29 mouse cellular contexts compared by ENCODE assay signal in the genomic region with DNA sequence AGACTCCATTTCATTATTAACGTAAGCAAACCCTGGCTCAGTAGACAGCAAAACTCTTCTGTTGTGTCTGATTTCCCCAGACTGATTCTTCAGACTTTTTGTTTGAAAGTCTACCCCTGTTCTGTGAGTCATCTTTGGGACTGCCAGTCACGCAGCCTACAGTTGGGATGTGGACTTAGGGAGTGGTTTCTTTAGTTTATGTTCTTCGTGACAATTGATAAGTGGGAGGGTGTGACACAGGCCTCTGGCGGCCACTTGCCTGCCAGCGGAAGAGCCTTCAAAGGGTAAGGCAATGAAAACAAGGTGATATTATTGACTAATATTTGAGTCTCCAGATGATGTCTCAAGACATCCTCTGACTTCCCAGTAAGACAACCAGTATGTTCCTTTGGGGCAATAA. TPM values are rescaled to one million over a fixed set of nuclear protein-coding genes. Genes with fewer than 3 reads are reported as not detected.
DNase-seq lines count a peak whose midpoint lies in the region; ATAC-seq lines count a peak whose summit lies in the region.
"Had no signal": no experiment of that assay in that cellular context is flagged by ENCODE, and none has a peak within 500 bp of the region (broad histone marks: within the 10 kb centered on the region; RNA-seq: fewer than 3 reads in every experiment).

No protein-coding gene starts in this region.

- H3K27me3 ChIP-seq in forebrain, embryonic 12.5 days: no peaks in the 10 kb centered on the region
- H3K27me3 ChIP-seq in forebrain, embryonic 14.5 days (replicated peaks; ENCODE audit: control insufficient read depth, insufficient read depth, low read length): no peaks in the 10 kb centered on the region
- H3K27me3 ChIP-seq in liver, embryonic 13.5 days: no peaks in the 10 kb centered on the region
- H3K27me3 ChIP-seq in liver, embryonic 11.5 days (replicated peaks; ENCODE audit: control insufficient read depth, insufficient read depth, low read length): no peaks in the 10 kb centered on the region
- H3K27me3 ChIP-seq in midbrain, embryonic 14.5 days (ENCODE audit: control insufficient read depth, insufficient read depth, low read length): no peaks in the 10 kb centered on the region
- H3K27me3 ChIP-seq: CH12.LX; embryonic facial prominence, embryonic 13.5 days; heart, embryonic 12.5 days; heart, embryonic 15.5 days had no signal

- peaks cover 6% of the 10 kb centered on the region; the same call in 1 of the 2 replicates for H3K4me1 ChIP-seq in forebrain, embryonic 12.5 days
- H3K4me1 ChIP-seq in forebrain, embryonic 14.5 days (ENCODE audit: control insufficient read depth, insufficient read depth, low read length): peaks cover 5% of the 10 kb centered on the region; the same call in 1 of the 2 replicates
- H3K4me1 ChIP-seq in liver, embryonic 13.5 days (replicated peaks): peaks cover 8% of the 10 kb centered on the region; the same call in 1 of the 2 replicates
- H3K4me1 ChIP-seq in liver, embryonic 11.5 days (replicated peaks; ENCODE audit: control insufficient read depth, insufficient read depth, low read length): no peaks in the 10 kb centered on the region
- H3K4me1 ChIP-seq in midbrain, embryonic 14.5 days (ENCODE audit: control insufficient read depth, insufficient read depth, low read length): no peaks in the 10 kb centered on the region
- H3K4me1 ChIP-seq: embryonic facial prominence, embryonic 10.5 days; embryonic facial prominence, embryonic 13.5 days; heart, embryonic 12.5 days; heart, embryonic 15.5 days had no signal

- H3K36me3 ChIP-seq in forebrain, embryonic 12.5 days (replicated peaks): no peaks in the 10 kb centered on the region
- H3K36me3 ChIP-seq in forebrain, embryonic 14.5 days (ENCODE audit: control insufficient read depth, insufficient read depth, low read length): no peaks in the 10 kb centered on the region
- no peaks in the 10 kb centered on the region for H3K36me3 ChIP-seq in liver, embryonic 13.5 days
- H3K36me3 ChIP-seq in liver, embryonic 11.5 days (ENCODE audit: control insufficient read depth, insufficient read depth, low read length): no peaks in the 10 kb centered on the region
- H3K36me3 ChIP-seq in midbrain, embryonic 14.5 days (ENCODE audit: control insufficient read depth, insufficient read depth, low read length): no peaks in the 10 kb centered on the region
- H3K36me3 ChIP-seq: embryonic facial prominence, embryonic 10.5 days; embryonic facial prominence, embryonic 13.5 days; forebrain, embryonic 10.5 days; G1E; heart, embryonic 12.5 days; heart, embryonic 15.5 days had no signal

- no peak overlapping the region for H3K9ac ChIP-seq in forebrain, embryonic 12.5 days
- H3K9ac ChIP-seq in forebrain, embryonic 14.5 days (ENCODE audit: low read length): no peak overlapping the region
- no peak overlapping the region for H3K9ac ChIP-seq in liver, embryonic 13.5 days
- no peak overlapping the region for H3K9ac ChIP-seq in liver, embryonic 11.5 days (ENCODE audit: low read depth, low read length)
- no peak overlapping the region for H3K9ac ChIP-seq in midbrain, embryonic 14.5 days (replicated peaks; ENCODE audit: low read length)
- H3K9ac ChIP-seq: embryonic facial prominence, embryonic 13.5 days; forebrain, postnatal 0 days; heart, embryonic 12.5 days; heart, embryonic 15.5 days; hindbrain, embryonic 14.5 days had no signal

- no peak overlapping the region for H3K4me3 ChIP-seq in forebrain, embryonic 12.5 days (replicated peaks)
- no peak overlapping the region for H3K4me3 ChIP-seq in forebrain, embryonic 14.5 days (ENCODE audit: low read depth, low read length)
- H3K4me3 ChIP-seq in liver, embryonic 13.5 days (replicated peaks): no peak overlapping the region
- no peak overlapping the region for H3K4me3 ChIP-seq in liver, embryonic 11.5 days (ENCODE audit: low read depth, low read length)
- no peak overlapping the region for H3K4me3 ChIP-seq in midbrain, embryonic 14.5 days (replicated peaks; ENCODE audit: low read depth, low read length)
- H3K4me3 ChIP-seq: embryonic facial prominence, embryonic 10.5 days; embryonic facial prominence, embryonic 13.5 days; erythroblast, embryonic 14.5 days; forebrain, embryonic 10.5 days; gastrocnemius, adult 2 months; heart, embryonic 12.5 days; heart, embryonic 15.5 days had no signal

- WGBS in forebrain, embryonic 12.5 days: 74% methylated on average over 5 of the region's 5 CpGs
- 70% methylated on average over 5 of the region's 5 CpGs for whole genome bisulfite sequencing in forebrain, embryonic 14.5 days
- 35% methylated on average over 5 of the region's 5 CpGs for WGBS in liver, embryonic 13.5 days (ENCODE audit: insufficient replicate concordance)
- 56% methylated on average over 5 of the region's 5 CpGs for WGBS in liver, embryonic 11.5 days
- WGBS in midbrain, embryonic 14.5 days: 84% methylated on average over 5 of the region's 5 CpGs

- H3K9me3 ChIP-seq in forebrain, embryonic 12.5 days: no peaks in the 10 kb centered on the region
- H3K9me3 ChIP-seq in forebrain, embryonic 14.5 days (replicated peaks; ENCODE audit: control insufficient read depth, low read length): no peaks in the 10 kb centered on the region
- no peaks in the 10 kb centered on the region for H3K9me3 ChIP-seq in liver, embryonic 13.5 days (replicated peaks)
- H3K9me3 ChIP-seq in liver, embryonic 11.5 days (ENCODE audit: control insufficient read depth, low read length): no peaks in the 10 kb centered on the region
- H3K9me3 ChIP-seq in midbrain, embryonic 14.5 days (ENCODE audit: control insufficient read depth, low read length): no peaks in the 10 kb centered on the region
- H3K9me3 ChIP-seq: embryonic facial prominence, embryonic 10.5 days; embryonic facial prominence, embryonic 13.5 days; forebrain, embryonic 10.5 days; G1E; heart, embryonic 12.5 days; heart, embryonic 15.5 days had no signal

- no peak overlapping the region for H3K4me2 ChIP-seq in forebrain, embryonic 12.5 days
- no peak overlapping the region for H3K4me2 ChIP-seq in forebrain, embryonic 14.5 days (ENCODE audit: low read length)
- H3K4me2 ChIP-seq in liver, embryonic 13.5 days: no peak overlapping the region
- no peak overlapping the region for H3K4me2 ChIP-seq in liver, embryonic 11.5 days
- H3K4me2 ChIP-seq in midbrain, embryonic 14.5 days (ENCODE audit: low read length): no peak overlapping the region
- H3K4me2 ChIP-seq: embryonic facial prominence, embryonic 13.5 days; heart, embryonic 12.5 days; heart, embryonic 15.5 days; hindbrain, embryonic 14.5 days had no signal

- no peak for ATAC-seq in forebrain, embryonic 12.5 days (ENCODE audit: low FRiP score)
- no peak for ATAC-seq in forebrain, embryonic 14.5 days
- ATAC-seq in liver, embryonic 13.5 days (ENCODE audit: low read depth): 0 out of 2 replicates have a peak, but pooled peaks have one; percentile 54
- no peak; the same call in 1 of the 2 replicates for ATAC-seq in liver, embryonic 11.5 days (replicated peaks; ENCODE audit: low FRiP score)
- ATAC-seq in megakaryocyte progenitor cell, adult 5-6 weeks (replicated peaks; ENCODE audit: poor library complexity): 0 out of 2 replicates have a peak, but pooled peaks have one; percentile 26
- no peak for ATAC-seq in midbrain, embryonic 14.5 days (ENCODE audit: low FRiP score, low TSS enrichment)
- ATAC-seq: forebrain, postnatal 0 days; hindbrain, postnatal 0 days had no signal

- no peak for DNase-seq in forebrain, embryonic 14.5 days (ENCODE audit: low spot score)
- DNase-seq in liver, embryonic 13.5 days: no peak
- DNase-seq in liver, embryonic 11.5 days (ENCODE audit: low spot score): no peak
- peak; percentile 33 for DNase-seq in 416B (ENCODE audit: low read depth)
- no peak for DNase-seq in left cerebral cortex, adult 9 months (ENCODE audit: low spot score in 2 of 2)
- DNase-seq in midbrain, embryonic 14.5 days: no peak
- DNase-seq: adrenal gland, adult 8-10 months; adrenal gland, postnatal 25 days; B cell, adult 2 months; cerebellum, adult 11-12 months; cerebellum, adult 8-10 months; cerebellum, postnatal 36 days; forebrain, postnatal 0 days; gastrocnemius, adult 2 months; gastrocnemius, postnatal 14 days; heart, postnatal 14 days; heart, postnatal 4 days had no signal

- 0 out of 2 replicates have a peak overlapping the region, but pooled peaks have one; percentile 36 for H3K27ac ChIP-seq in forebrain, embryonic 12.5 days
- H3K27ac ChIP-seq in forebrain, embryonic 14.5 days (ENCODE audit: low read depth, low read length): no peak overlapping the region
- no peak overlapping the region for H3K27ac ChIP-seq in liver, embryonic 13.5 days
- no peak overlapping the region for H3K27ac ChIP-seq in liver, embryonic 11.5 days (ENCODE audit: low read depth, low read length)
- H3K27ac ChIP-seq in midbrain, embryonic 14.5 days (replicated peaks; ENCODE audit: low read depth, low read length): no peak overlapping the region
- H3K27ac ChIP-seq: embryonic facial prominence, embryonic 10.5 days; embryonic facial prominence, embryonic 13.5 days; gastrocnemius, adult 2 months; heart, embryonic 15.5 days; hindbrain, embryonic 14.5 days; hindbrain, postnatal 0 days had no signal

RNA-seq across cellular contexts. Expression of gene Pcnx4, which starts 16.3 kb away (rescaled TPM):
- 15.5 and 17.6 TPM in 2 replicates for polyA plus RNA-seq in forebrain, embryonic 12.5 days (2016; fragmentation: Nextera tagmentation; extraction: Ambion mirVana)
- 20.6 and 21.9 TPM in 2 replicates for polyA plus RNA-seq in forebrain, embryonic 14.5 days (2014; fragmentation: Nextera tagmentation; extraction: Ambion mirVana)
- 2.9 and 3.0 TPM in 2 replicates for polyA plus RNA-seq in liver, embryonic 13.5 days (2015; fragmentation: Nextera tagmentation; extraction: Ambion mirVana)
- polyA plus RNA-seq in liver, embryonic 11.5 days (2014; fragmentation: Nextera tagmentation; extraction: Ambion mirVana): 6.5 and 7.1 TPM in 2 replicates
- total RNA-seq in megakaryocyte progenitor cell, adult 5-6 weeks (2015): 1.9 and 2.9 TPM in 2 replicates
- 1.00 and 2.3 TPM in 2 replicates for total RNA-seq in megakaryocyte progenitor cell, adult 5-6 weeks (2017)
- polyA plus RNA-seq in midbrain, embryonic 14.5 days (2014; fragmentation: Nextera tagmentation; extraction: Ambion mirVana): 17.9 and 26.2 TPM in 2 replicates

Comparison
In these comparisons a context has a peak if more than half of its experiments do, and no peak if none do; other contexts are left out.
1. ATAC-seq: peak in liver, embryonic 13.5 days (single experiment) and megakaryocyte progenitor cell, adult 5-6 weeks (single experiment); none in forebrain, embryonic 12.5 days (single experiment), forebrain, embryonic 14.5 days (single experiment), liver, embryonic 11.5 days (single experiment) and midbrain, embryonic 14.5 days (single experiment).